Mouse (Mus musculus): ENCODE measurements at regions not wholly inside any gene's neighbourhood (a gene's known extent, or its start where the extent isn't known, plus 50 kb on each side); places are given as distances from the start of the nearest gene placed in this dataset.

- TF ChIP-seq CTCF (conservative IDR thresholded peaks at IDR 0.05 in 1 of 2, IDR thresholded peaks at IDR 0.05 in 1 of 2; ENCODE audit: low read depth in 2 of 2, low read length in 2 of 2) (no peak), NRF1 (IDR thresholded peaks at IDR 0.05; ENCODE audit: low read depth, low read length) (no peak), ETS1 (conservative IDR thresholded peaks at IDR 0.05; ENCODE audit: low read depth, low read length) (no peak), CHD1 (IDR thresholded peaks at IDR 0.05; ENCODE audit: low read depth, low read length) (no peak), TCF12 (IDR thresholded peaks at IDR 0.05; ENCODE audit: low read depth, low read length) (no peak), USF2 (conservative IDR thresholded peaks at IDR 0.05; ENCODE audit: low read depth, low read length) (no peak), POLR2AphosphoS2 (IDR thresholded peaks at IDR 0.05; ENCODE audit: low read depth, low read length) (no peak), ZC3H11A (IDR thresholded peaks at IDR 0.05; ENCODE audit: low read depth, low read length) (no peak), CHD2 (IDR thresholded peaks at IDR 0.05; ENCODE audit: low read length) (no peak), HCFC1 (IDR thresholded peaks at IDR 0.05; ENCODE audit: low read depth, low read length) (no peak), POLR2A (IDR thresholded peaks at IDR 0.05; ENCODE audit: low read depth, low read length) (no peak), GABPA (IDR thresholded peaks at IDR 0.05; ENCODE audit: insufficient replicate concordance, low read depth, low read length) (no peak), MAZ (IDR thresholded peaks at IDR 0.05; ENCODE audit: low read depth, low read length) (no peak), JUND (conservative IDR thresholded peaks at IDR 0.05; ENCODE audit: low read depth, low read length) (no peak)
These were observed 94.3 kb downstream of the Apip start for GRCm38 (mm10) chr2:103167741-103168140.

Data from CH12.LX (cell line).